Mouse (Mus musculus) heart, postnatal 36 days (tissue): ENCODE data around the gene Gucy1b1. TPM values are rescaled to one million over a fixed set of nuclear protein-coding genes. Genes with fewer than 3 reads are reported as not detected.

Experiments
- microRNA-seq, 2 experiments: library from miRNA; unstranded; fragments of <30 nt; microRNA quantifications; one replicate each; pipeline ENCODE4 v1.2.0; 2021; ENCODE audit warnings: borderline number of aligned reads in 2 of 2
- total RNA-seq, 2 experiments: library from RNA; stranded (reverse); gene quantifications; 2 replicates each; pipeline ENCODE4 v1.2.3; 2021

Gene Gucy1b1
- total RNA-seq, 2 experiments from 2014 or later: 13.6 to 14.5 TPM

Small RNA genes within 50 kb of the gene (microRNA-seq; reads per million reads assigned to microRNA genes)
- gene Mir7010: 0 to 2.7 reads per million in 2 experiments

Other genes starting within 250 kb of the Gucy1b1 start
- gene Ctso, start 142.1 kb downstream of the Gucy1b1 start, total RNA-seq: 1 to 10 TPM; 8.7 to 9.5 TPM
- not detected for gene Tdo2, start 98.5 kb downstream of the Gucy1b1 start, total RNA-seq
- not detected for gene Asic5, start 92.4 kb downstream of the Gucy1b1 start, total RNA-seq
- 10 to 100 TPM; 17.6 to 21.7 TPM for gene Gucy1a1, start 71.1 kb upstream of the Gucy1b1 start, total RNA-seq